Mouse (Mus musculus): ENCODE data around the gene Zfp788.

GRCm38 (mm10) chr7:41599932-41600548 lies 33.0 kb upstream of the Zfp788 start:
- TF ChIP-seq POLR2A (IDR thresholded peaks at IDR 0.05; ENCODE audit: control insufficient read depth, extremely low read depth, insufficient read depth, low read length, poor library complexity) (no peak), CTCF (IDR thresholded peaks at IDR 0.05; ENCODE audit: borderline replicate concordance, control insufficient read depth, extremely low read depth, insufficient read depth, low read length, poor library complexity) (no peak)
